Mouse (Mus musculus): ENCODE results near the gene Sacs.

The Sacs gene

GRCm38 (mm10) chr14:61237101-61237654 is 98.9 kb downstream of the Sacs start:
- no peak for DNase-seq (ENCODE audit: low spot score in 2 of 2)

DNA sequence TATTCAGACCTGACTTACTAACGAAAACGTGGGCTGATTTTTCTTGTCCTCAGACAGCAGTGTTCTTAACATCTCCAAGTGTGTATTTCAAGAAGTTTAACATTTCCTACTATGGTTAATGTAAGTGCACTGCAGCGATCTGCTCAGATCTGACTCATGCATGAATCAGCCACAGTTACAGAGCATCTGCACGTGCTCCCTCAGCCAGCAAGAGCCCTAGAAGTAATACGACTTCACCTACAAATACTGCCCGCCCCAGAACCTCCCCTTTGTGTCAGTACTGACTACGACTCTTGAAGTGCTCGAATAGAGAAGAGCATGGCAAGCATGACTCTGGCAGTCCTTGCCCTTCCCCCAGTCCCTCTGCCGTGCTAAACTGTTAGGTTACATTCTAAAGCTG is 100.5 kb downstream of the Sacs start:
- peak; percentile 66 to 69 for DNase-seq (ENCODE audit: low spot score in 2 of 2)

GRCm38 (mm10) chr14:61242611-61243010 is 104.4 kb downstream of the Sacs start:
- DNase-seq (ENCODE audit: low spot score in 2 of 2): no peak

DNA sequence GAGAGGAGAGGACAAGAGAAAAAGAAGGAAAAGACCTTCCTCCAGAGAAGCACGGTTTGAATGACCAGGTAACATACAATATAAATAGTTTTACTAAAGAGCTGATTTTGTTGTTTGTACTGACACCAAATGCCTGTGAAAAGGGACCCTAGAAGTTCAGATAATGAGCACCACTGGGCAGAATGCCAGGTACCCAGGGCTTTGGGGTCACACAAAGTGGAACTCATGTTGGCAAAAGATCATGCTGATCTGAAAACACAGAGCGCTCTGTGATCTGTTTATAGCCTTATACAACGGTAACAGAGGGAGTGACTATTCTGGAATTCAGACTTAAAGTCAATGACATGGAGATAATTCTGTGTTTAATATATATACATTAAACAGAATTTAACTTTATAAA is 108.2 kb downstream of the Sacs start:
- no peak for DNase-seq (ENCODE audit: low spot score in 2 of 2)

- DNase-seq (ENCODE audit: low spot score in 2 of 2): no peak
Measured at GRCm38 (mm10) chr14:61252596-61253388, 114.5 kb downstream of the Sacs start.

DNA sequence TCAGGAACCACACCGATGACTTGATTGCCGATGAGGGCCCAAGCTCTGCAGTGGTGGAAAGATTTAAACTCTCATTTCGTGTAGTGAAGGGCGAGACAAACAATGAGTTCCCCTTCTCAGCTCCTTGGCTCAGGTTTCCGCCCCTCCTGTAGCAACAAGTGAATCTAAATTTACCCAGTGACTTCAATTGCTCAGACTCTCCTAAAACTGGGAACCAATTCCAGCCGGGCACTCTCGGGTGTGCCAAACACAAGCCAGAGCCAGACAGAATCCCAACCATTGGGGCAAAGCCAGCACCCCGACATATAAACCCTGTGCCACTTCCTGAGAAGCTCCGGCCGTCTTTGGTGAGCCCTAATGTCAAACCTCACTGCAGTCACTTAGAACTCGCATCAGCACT is 120.1 kb downstream of the Sacs start, which contains the start of gene Sgcg:
Gene Sgcg (minus strand): TSS at position 139 of the 400 bp plus-strand sequence.
- DNase-seq (ENCODE audit: low spot score in 2 of 2): no peak

- no peak for DNase-seq (ENCODE audit: low spot score in 2 of 2)
Measured at GRCm38 (mm10) chr14:61259084-61259483, 120.8 kb downstream of the Sacs start.

GRCm38 (mm10) chr14:61267908-61268475 is 129.7 kb downstream of the Sacs start:
- DNase-seq (ENCODE audit: low spot score in 2 of 2): no peak

- DNase-seq (ENCODE audit: low spot score in 2 of 2): no peak
Measured at GRCm38 (mm10) chr14:61274414-61275198, 136.3 kb downstream of the Sacs start.

- peak; percentile 42 to 56 for DNase-seq (ENCODE audit: low spot score in 2 of 2)
Measured at GRCm38 (mm10) chr14:61277285-61277684, 139.0 kb downstream of the Sacs start.

GRCm38 (mm10) chr14:61278676-61279300 is 140.5 kb downstream of the Sacs start:
- DNase-seq (ENCODE audit: low spot score in 2 of 2): no peak

GRCm38 (mm10) chr14:61288606-61289286 is 150.5 kb downstream of the Sacs start:
- DNase-seq (ENCODE audit: low spot score in 2 of 2): no peak

All from right cerebral cortex, adult 2 months (tissue).